Mouse (Mus musculus) heart, embryonic 12.5 days (tissue): ENCODE data around the gene Cd248. TPM values are rescaled to one million over a fixed set of nuclear protein-coding genes. Genes with fewer than 3 reads are reported as not detected.

Source experiments
- ATAC-seq: fragments of 200-750 bp; cut with Nextera tagmentation; 2 replicates; pipeline ENCODE4 v1.8.0; 2017; ENCODE audit warnings: moderate TSS enrichment, moderate library complexity; ENCODE audit not compliant: insufficient number of reproducible peaks, low FRiP score
- H3K27ac ChIP-seq: fragments of 300-500 bp; sonication (generic); 2 replicates; pipeline ENCODE4 v1.5.1; 2016; ENCODE audit warnings: mild to moderate bottlenecking, moderate library complexity; ENCODE audit not compliant: poor library complexity, severe bottlenecking
- H3K27me3 ChIP-seq: fragments of 300-500 bp; sonication (generic); replicated peaks from 2 replicates; pipeline ENCODE4 v1.6.1; 2016; ENCODE audit warnings: mild to moderate bottlenecking, moderate library complexity
- H3K36me3 ChIP-seq: fragments of 300-500 bp; sonication (generic); 2 replicates; pipeline ENCODE4 v1.6.1; 2016; ENCODE audit warnings: mild to moderate bottlenecking, moderate library complexity
- H3K4me1 ChIP-seq: fragments of 300-500 bp; sonication (generic); replicated peaks from 2 replicates; pipeline ENCODE4 v1.6.1; 2016; ENCODE audit warnings: mild to moderate bottlenecking
- H3K4me2 ChIP-seq: fragments of 300-500 bp; sonication (generic); 2 replicates; pipeline ENCODE4 v1.6.1; 2016; ENCODE audit warnings: mild to moderate bottlenecking, moderate library complexity
- H3K4me3 ChIP-seq: fragments of 300-500 bp; sonication (generic); 2 replicates; pipeline ENCODE4 v1.5.1; 2016; ENCODE audit warnings: mild to moderate bottlenecking
- H3K9ac ChIP-seq: fragments of 300-500 bp; sonication (generic); 2 replicates; pipeline ENCODE4 v1.6.1; 2016; ENCODE audit warnings: mild to moderate bottlenecking, moderate library complexity
- H3K9me3 ChIP-seq: fragments of 300-500 bp; sonication (generic); replicated peaks from 2 replicates; pipeline ENCODE4 v1.6.1; 2016; ENCODE audit warnings: mild to moderate bottlenecking, moderate library complexity
- WGBS: fragments of 180-500 bp; shearing (Covaris S2); methylation state at CpG from one replicate; pipeline ENCODE4 v1.1.7; 2016; 5-methylcytosine and 5-hydroxymethylcytosine counted together
- polyA plus RNA-seq: library from polyadenylated mRNA; unstranded; fragments of >200 nt; fragmentation: Nextera tagmentation; extraction: Ambion mirVana; gene quantifications from 2 replicates; pipeline ENCODE4 v1.2.1, GENCODE M21; 2016

Cd248 gene
- polyA plus RNA-seq, 1 experiment from 2014 or later = 21.4 TPM

- Histone ChIP-seq H3K36me3 (peaks cover 11% of the 10 kb centered on the region), H3K9ac (peak overlapping the region; percentile 95), H3K9me3 (no peaks in the 10 kb centered on the region), H3K4me2 (peak overlapping the region; percentile 100), H3K4me1 (peaks cover 25% of the 10 kb centered on the region), H3K27ac (peak overlapping the region; percentile 60; the same call in 1 of the 2 replicates), H3K4me3 (peak overlapping the region; percentile 80), H3K27me3 (no peaks in the 10 kb centered on the region)
- peak; percentile 6; the same call in 1 of the 2 replicates for ATAC-seq
- WGBS = 15% methylated on average over 41 of the region's 41 CpGs
Measured at GRCm38 (mm10) chr19:5039301-5040114, 28.4 kb upstream of the Cd248 start.

DNA sequence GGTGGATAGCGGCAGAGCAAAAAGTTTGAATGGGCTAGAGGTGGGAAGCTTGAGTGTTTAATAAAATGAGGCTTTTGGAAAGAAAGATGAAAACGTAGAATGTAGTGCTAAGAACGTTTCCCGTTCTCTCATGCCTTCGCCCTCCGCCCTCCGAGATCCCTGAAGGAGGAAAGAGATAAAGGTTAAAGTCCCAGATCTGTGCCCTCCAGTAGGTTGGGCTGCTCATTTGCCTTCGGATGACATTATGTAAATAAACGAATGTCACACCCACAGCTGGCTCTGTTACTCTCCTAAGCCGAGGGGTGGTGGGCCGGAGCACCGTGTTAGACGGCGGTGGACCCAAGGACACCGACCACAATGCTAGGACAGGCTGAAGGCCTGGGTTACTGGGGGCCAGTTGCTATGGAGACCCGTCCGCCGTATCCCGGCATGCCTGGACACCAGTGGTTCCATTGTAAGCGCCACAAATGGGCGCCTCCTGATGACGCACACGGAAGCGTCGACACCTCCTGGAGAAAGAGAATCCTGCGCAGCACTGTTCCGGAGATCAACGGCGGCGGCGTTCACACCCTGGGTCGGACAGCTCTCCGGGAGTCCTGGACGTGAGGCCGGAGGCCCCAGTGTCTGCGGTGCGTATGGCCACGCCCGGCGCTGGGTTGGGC lies 26.9 kb upstream of the Cd248 start, which contains the start of gene Brms1:
Brms1 (plus strand) TSS at position 493 of the 662 bp plus-strand sequence.
- Histone ChIP-seq H3K27ac (peak within 1 kb of the TSS; percentile 72), H3K4me1 (peaks cover 25% of the 10 kb centered on the region), H3K4me2 (peak within 1 kb of the TSS; percentile 100), H3K27me3 (no peaks in the 10 kb centered on the region), H3K9me3 (no peaks in the 10 kb centered on the region), H3K4me3 (peak within 1 kb of the TSS; percentile 63), H3K36me3 (peaks cover 16% of the 10 kb centered on the region), H3K9ac (peak within 1 kb of the TSS; percentile 86)
- 4% methylated on average over 40 of the region's 40 CpGs for WGBS
- ATAC-seq = peak; percentile 74

DNA sequence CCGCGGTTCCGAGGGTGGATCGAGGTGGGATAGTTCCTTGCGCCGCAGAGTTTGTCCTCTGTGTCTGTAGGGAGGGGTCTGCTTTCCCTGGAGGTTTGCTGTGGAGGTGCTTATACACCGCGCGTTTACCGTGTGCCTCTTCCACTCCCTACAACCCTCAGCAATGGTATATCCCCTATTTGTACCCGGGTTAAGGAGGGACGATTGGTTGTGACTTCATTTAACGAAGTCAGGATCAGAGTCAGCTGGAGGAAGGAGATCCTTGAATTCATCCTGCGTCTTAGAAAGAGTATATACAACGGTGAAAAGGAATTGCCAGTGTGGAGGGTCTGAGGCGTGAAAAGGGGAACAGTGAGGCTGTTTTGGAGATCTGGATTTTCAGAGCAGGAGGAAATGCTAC lies 26.3 kb upstream of the Cd248 start:
- ATAC-seq = no peak
- 2% methylated on average over 16 of the region's 16 CpGs for WGBS
- peak overlapping the region; percentile 100 for H3K4me2 ChIP-seq
- peaks cover 25% of the 10 kb centered on the region for H3K4me1 ChIP-seq
- H3K9ac ChIP-seq = peak overlapping the region; percentile 86
- no peaks in the 10 kb centered on the region for H3K27me3 ChIP-seq
- peaks cover 22% of the 10 kb centered on the region for H3K36me3 ChIP-seq
- peak overlapping the region; percentile 72; the same call in 1 of the 2 replicates for H3K27ac ChIP-seq
- H3K4me3 ChIP-seq = peak overlapping the region; percentile 63
- H3K9me3 ChIP-seq = no peaks in the 10 kb centered on the region

- no peak overlapping the region for H3K4me2 ChIP-seq
- no peak overlapping the region for H3K27ac ChIP-seq
- no peak overlapping the region for H3K9ac ChIP-seq
- ATAC-seq = no peak
- WGBS = 68% methylated on average over 4 of the region's 4 CpGs
- H3K4me1 ChIP-seq = peaks cover 23% of the 10 kb centered on the region
- H3K36me3 ChIP-seq = peaks cover 52% of the 10 kb centered on the region
- H3K4me3 ChIP-seq = no peak overlapping the region
- H3K9me3 ChIP-seq = no peaks in the 10 kb centered on the region
- no peaks in the 10 kb centered on the region for H3K27me3 ChIP-seq
Measured at GRCm38 (mm10) chr19:5045531-5045930, 22.3 kb upstream of the Cd248 start.

- peaks cover 49% of the 10 kb centered on the region for H3K36me3 ChIP-seq
- H3K9me3 ChIP-seq = no peaks in the 10 kb centered on the region
- H3K4me1 ChIP-seq = peaks cover 38% of the 10 kb centered on the region
- peaks cover 21% of the 10 kb centered on the region for H3K27me3 ChIP-seq
- no peak overlapping the region for H3K4me3 ChIP-seq
- ATAC-seq = no peak
- WGBS = 85% methylated on average over 14 of the region's 14 CpGs
- H3K9ac ChIP-seq = no peak overlapping the region
- H3K4me2 ChIP-seq = no peak overlapping the region
- no peak overlapping the region for H3K27ac ChIP-seq
Measured at GRCm38 (mm10) chr19:5048138-5049056, 19.5 kb upstream of the Cd248 start.

- H3K4me3 ChIP-seq = no peak overlapping the region
- H3K9me3 ChIP-seq = no peaks in the 10 kb centered on the region
- H3K4me1 ChIP-seq = peaks cover 38% of the 10 kb centered on the region
- 82% methylated on average over 6 of the region's 6 CpGs for WGBS
- no peak for ATAC-seq
- H3K27me3 ChIP-seq = peaks cover 27% of the 10 kb centered on the region
- peaks cover 46% of the 10 kb centered on the region for H3K36me3 ChIP-seq
- no peak overlapping the region for H3K9ac ChIP-seq
- H3K4me2 ChIP-seq = no peak overlapping the region
- no peak overlapping the region for H3K27ac ChIP-seq
Measured at GRCm38 (mm10) chr19:5049325-5049724, 18.6 kb upstream of the Cd248 start.

DNA sequence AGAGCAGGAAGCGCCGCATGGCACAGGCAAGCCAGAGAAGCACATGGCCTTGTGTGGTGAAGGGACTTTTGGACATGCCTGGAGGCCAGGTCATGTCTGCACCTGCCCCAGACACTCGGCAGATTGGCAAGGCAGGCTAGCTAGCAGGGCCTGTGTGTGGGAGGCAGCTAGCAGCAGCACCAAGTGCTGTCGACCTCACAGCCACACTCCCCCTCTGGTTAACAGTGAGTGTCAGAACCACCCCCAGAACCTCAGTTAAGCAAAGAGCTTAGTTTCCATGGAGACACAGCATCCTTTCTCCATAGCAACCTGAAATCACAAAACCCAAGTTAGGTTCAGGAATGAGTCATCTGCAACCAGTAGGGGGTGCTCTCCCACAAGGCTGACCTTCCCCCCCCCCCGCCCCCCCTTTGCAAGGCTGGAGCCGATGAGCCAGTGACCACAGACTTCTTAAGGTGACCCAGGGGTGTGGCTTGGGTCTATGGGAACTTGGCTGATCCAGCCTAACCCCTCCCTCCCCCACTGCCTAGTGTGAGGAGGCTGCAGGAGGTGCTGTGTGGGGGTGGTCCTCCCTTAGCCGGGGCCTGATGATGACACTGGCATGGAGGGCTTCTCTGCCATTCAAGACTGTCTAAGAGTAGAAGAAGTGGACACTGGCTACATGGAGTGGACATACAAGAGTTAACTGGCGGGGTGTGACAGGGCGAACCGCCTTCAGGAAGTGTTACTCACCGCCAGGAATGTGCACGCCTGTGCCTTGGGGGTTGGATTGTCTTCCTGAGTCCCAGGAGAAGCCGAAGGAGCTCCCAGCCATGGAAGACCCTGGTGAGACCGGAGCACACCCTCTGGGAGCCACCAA lies 17.6 kb upstream of the Cd248 start, which contains the start of gene Rin1:
Rin1 (plus strand) TSS at position 435 of the 859 bp plus-strand sequence.
- ATAC-seq = peak; percentile 63
- Histone ChIP-seq H3K4me1 (peaks cover 38% of the 10 kb centered on the region), H3K9ac (peak within 1 kb of the TSS; percentile 66), H3K4me2 (peak within 1 kb of the TSS; percentile 67), H3K4me3 (peak within 1 kb of the TSS; percentile 45), H3K27me3 (peaks cover 33% of the 10 kb centered on the region), H3K9me3 (no peaks in the 10 kb centered on the region), H3K36me3 (peaks cover 46% of the 10 kb centered on the region), H3K27ac (peak within 1 kb of the TSS; percentile 42; the same call in 1 of the 2 replicates)
- WGBS = 19% methylated on average over 14 of the region's 14 CpGs

DNA sequence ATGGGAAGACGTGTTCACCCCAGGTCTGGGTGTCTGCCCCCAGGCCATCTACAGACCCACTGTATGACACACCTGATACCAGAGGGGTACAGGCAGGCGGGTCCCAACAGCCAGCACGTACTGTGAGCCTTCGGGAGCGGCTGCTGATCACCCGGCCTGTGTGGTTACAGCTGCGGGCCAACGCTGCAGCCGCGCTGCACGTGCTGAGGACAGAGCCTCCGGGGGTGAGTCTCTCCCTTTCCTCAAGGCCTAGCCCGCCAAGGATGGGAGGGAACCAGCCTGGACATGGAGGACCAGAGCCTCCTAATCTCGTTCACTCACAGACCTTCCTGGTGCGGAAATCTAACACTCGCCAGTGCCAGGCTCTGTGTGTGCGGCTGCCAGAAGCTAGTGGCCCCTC lies 16.8 kb upstream of the Cd248 start:
- peaks cover 41% of the 10 kb centered on the region for H3K36me3 ChIP-seq
- 6% methylated on average over 17 of the region's 17 CpGs for WGBS
- peaks cover 38% of the 10 kb centered on the region for H3K4me1 ChIP-seq
- H3K4me3 ChIP-seq = peak overlapping the region; percentile 45
- H3K9ac ChIP-seq = peak overlapping the region; percentile 66
- peak overlapping the region; percentile 67 for H3K4me2 ChIP-seq
- H3K9me3 ChIP-seq = no peaks in the 10 kb centered on the region
- H3K27me3 ChIP-seq = peaks cover 33% of the 10 kb centered on the region
- H3K27ac ChIP-seq = peak overlapping the region; percentile 42; the same call in 1 of the 2 replicates
- peak; percentile 20; the same call in 1 of the 2 replicates for ATAC-seq

DNA sequence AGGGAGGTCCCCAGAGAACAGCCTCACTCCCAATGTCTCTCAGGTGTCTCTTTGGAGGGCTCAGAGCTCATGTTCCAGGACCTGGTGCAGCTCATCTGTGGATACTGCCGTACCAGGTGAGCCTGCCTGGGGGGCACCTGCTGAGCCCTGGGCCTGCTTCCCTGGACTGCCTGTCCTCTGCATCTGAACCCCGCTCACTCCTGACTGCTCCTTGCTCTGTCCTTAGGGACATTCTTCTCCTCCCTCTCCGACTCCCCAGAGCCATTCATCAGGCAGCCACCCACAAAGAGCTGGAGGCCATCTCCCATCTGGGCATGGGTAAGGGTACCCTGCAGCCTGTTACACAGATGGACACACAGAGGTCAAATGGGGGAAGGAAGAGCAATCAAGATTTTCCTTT lies 16.4 kb upstream of the Cd248 start:
- peaks cover 33% of the 10 kb centered on the region for H3K27me3 ChIP-seq
- H3K9ac ChIP-seq = peak overlapping the region; percentile 66
- WGBS = 58% methylated on average over 3 of the region's 3 CpGs
- H3K27ac ChIP-seq = peak overlapping the region; percentile 42; the same call in 1 of the 2 replicates
- peak overlapping the region; percentile 67 for H3K4me2 ChIP-seq
- no peak for ATAC-seq
- peaks cover 38% of the 10 kb centered on the region for H3K4me1 ChIP-seq
- H3K4me3 ChIP-seq = peak overlapping the region; percentile 45
- no peaks in the 10 kb centered on the region for H3K9me3 ChIP-seq
- peaks cover 36% of the 10 kb centered on the region for H3K36me3 ChIP-seq
